In genomic region chr7:142725973-142726372, GRCm38 (mm10) we compare ENCODE assay signal across 13 mouse cellular contexts. TPM values are rescaled to one million over a fixed set of nuclear protein-coding genes. Genes with fewer than 3 reads are reported as not detected.
DNase-seq lines count a peak whose midpoint lies in the region; ATAC-seq lines count a peak whose summit lies in the region.
"Had no signal": no experiment of that assay in that cellular context is flagged by ENCODE, and none has a peak within 500 bp of the region (broad histone marks: within the 10 kb centered on the region; RNA-seq: fewer than 3 reads in every experiment).

No protein-coding gene starts in this region.

- peak; percentile 1 to 6 for DNase-seq in heart, postnatal 10 days
- peak; percentile 4 for DNase-seq in lung, postnatal 36 days
- DNase-seq in lung, postnatal 10 days = no peak
- peak; percentile 4 for DNase-seq in NIH3T3 (ENCODE audit: low read depth)
- peak; percentile 3 to 14 for DNase-seq in layer of hippocampus, postnatal 10 days (ENCODE audit: low spot score in 2 of 2)
- DNase-seq in T-cell, adult 2 months (ENCODE audit: low spot score) = no peak
- DNase-seq in urinary bladder, postnatal 25 days (ENCODE audit: low spot score) = no peak
- DNase-seq: heart, postnatal 14 days; thymus, postnatal 14 days had no signal

- H3K9me3 ChIP-seq in heart, embryonic 12.5 days (replicated peaks) = no peaks in the 10 kb centered on the region

- no peak overlapping the region for H3K4me2 ChIP-seq in heart, embryonic 12.5 days

- H3K9ac ChIP-seq in heart, embryonic 12.5 days = no peak overlapping the region

- H3K36me3 ChIP-seq in heart, embryonic 12.5 days = no peaks in the 10 kb centered on the region

- H3K4me3 ChIP-seq in heart, embryonic 12.5 days = no peak overlapping the region

- no peak for ATAC-seq in heart, embryonic 12.5 days (ENCODE audit: insufficient number of reproducible peaks, low FRiP score)

- 59% methylated on average over 3 of the region's 3 CpGs for WGBS in heart, embryonic 12.5 days

- intact Hi-C loops in heart, postnatal 10 days (cut with DNase I) = no loop called here

- H3K4me1 ChIP-seq in heart, embryonic 12.5 days (replicated peaks) = no peaks in the 10 kb centered on the region

- no peaks in the 10 kb centered on the region for H3K27me3 ChIP-seq in heart, embryonic 12.5 days (replicated peaks)

- no peak overlapping the region for H3K27ac ChIP-seq in heart, embryonic 12.5 days (ENCODE audit: poor library complexity, severe bottlenecking)

RNA-seq across cellular contexts. Expression of gene Ins2, which starts 17.2 kb away (rescaled TPM):
- total RNA-seq in heart, postnatal 10 days (2021) = not detected
- polyA plus RNA-seq in heart, embryonic 12.5 days (2016; fragmentation: Nextera tagmentation; extraction: Ambion mirVana) = not detected in 2 replicates
- total RNA-seq in layer of hippocampus, postnatal 10 days (2021) = not detected
- total RNA-seq: heart, postnatal 14 days had no signal
- polyA plus RNA-seq: limb, embryonic 11.5 days; neural tube, embryonic 11.5 days had no signal

RNA-seq across cellular contexts. Expression of gene Gm49394, which starts 56.2 kb away (rescaled TPM):
- not detected for total RNA-seq in heart, postnatal 10 days (2021)
- polyA plus RNA-seq in heart, embryonic 12.5 days (2016; fragmentation: Nextera tagmentation; extraction: Ambion mirVana) = 0.04 and 0.21 TPM in 2 replicates
- under 1 TPM; 0.11 to 0.51 TPM for total RNA-seq in layer of hippocampus, postnatal 10 days (2021)
- total RNA-seq: heart, postnatal 14 days had no signal
- polyA plus RNA-seq: limb, embryonic 11.5 days; neural tube, embryonic 11.5 days; spleen, adult 2 months had no signal

RNA-seq across cellular contexts. Expression of gene Igf2, which starts 59.4 kb away (rescaled TPM):
- 100 to 1,000 TPM; 765 to 826 TPM for total RNA-seq in heart, postnatal 10 days (2021)
- polyA plus RNA-seq in heart, embryonic 12.5 days (2016; fragmentation: Nextera tagmentation; extraction: Ambion mirVana) = 1,315 and 1,354 TPM in 2 replicates
- 100 to 1,000 TPM; 209 to 223 TPM for total RNA-seq in layer of hippocampus, postnatal 10 days (2021)

Comparison
In these comparisons a context has a peak if more than half of its experiments do, and no peak if none do; other contexts are left out.
1. DNase-seq: peak in heart, postnatal 10 days (2 of 2), lung, postnatal 36 days (single experiment), NIH3T3 (single experiment) and layer of hippocampus, postnatal 10 days (2 of 2); none in lung, postnatal 10 days (single experiment), T-cell, adult 2 months (single experiment) and urinary bladder, postnatal 25 days (single experiment).